Mouse (Mus musculus) kidney, postnatal 0 days (tissue): Measurements from ENCODE around the gene Bpifa1. TPM values are rescaled to one million over a fixed set of nuclear protein-coding genes. Genes with fewer than 3 reads are reported as not detected.

Source experiments
- ATAC-seq: fragments of 200-750 bp; cut with Nextera tagmentation; replicated peaks from 2 replicates; pipeline ENCODE4 v1.8.0; 2017; ENCODE audit warnings: low read depth, moderate number of reproducible peaks, moderate TSS enrichment, moderate library complexity; ENCODE audit not compliant: low FRiP score
- DNase-seq: peaks from one replicate; pipeline ENCODE4 v3.0.0-alpha.2; 2016; ENCODE audit warnings: low spot score
- H3K27ac ChIP-seq: fragments of 300-500 bp; sonication (generic); 2 replicates; pipeline ENCODE4 v1.5.1; 2014; ENCODE audit warnings: mild to moderate bottlenecking
- H3K27me3 ChIP-seq: fragments of 300-500 bp; sonication (generic); 2 replicates; pipeline ENCODE4 v1.6.1; 2014; ENCODE audit warnings: low read length, mixed read lengths; ENCODE audit not compliant: insufficient read depth
- H3K36me3 ChIP-seq: fragments of 300-500 bp; sonication (generic); 2 replicates; pipeline ENCODE4 v1.6.1; 2014; ENCODE audit warnings: low read length, mixed read lengths; ENCODE audit not compliant: insufficient read depth
- H3K4me1 ChIP-seq: fragments of 300-500 bp; sonication (generic); replicated peaks from 2 replicates; pipeline ENCODE4 v1.6.1; 2014; ENCODE audit warnings: antibody characterized with exemption, low read length, mixed read lengths; ENCODE audit not compliant: insufficient read depth
- H3K4me2 ChIP-seq: fragments of 300-500 bp; sonication (generic); 2 replicates; pipeline ENCODE4 v1.6.1; 2014; ENCODE audit warnings: mild to moderate bottlenecking, low read length, moderate library complexity, mixed read lengths
- H3K4me3 ChIP-seq: fragments of 300-500 bp; sonication (generic); replicated peaks from 2 replicates; pipeline ENCODE4 v1.5.1; 2014; ENCODE audit warnings: low read depth, low read length
- H3K9ac ChIP-seq: fragments of 300-500 bp; sonication (generic); 2 replicates; pipeline ENCODE4 v1.6.1; 2014; ENCODE audit warnings: low read depth, low read length
- H3K9me3 ChIP-seq: fragments of 300-500 bp; sonication (generic); replicated peaks from 2 replicates; pipeline ENCODE4 v1.6.1; 2016; ENCODE audit warnings: low read length, inconsistent platforms, mixed read lengths
- CTCF ChIP-seq: IDR thresholded peaks from 2 replicates; pipeline ENCODE4 v1.5.1; 2016; ENCODE audit warnings: antibody characterized with exemption, low read depth, mild to moderate bottlenecking, moderate library complexity
- WGBS: fragments of 180-500 bp; shearing (Covaris S2); extraction: QIAGEN DNeasy Blood & Tissue Kit; methylation state at CpG from one replicate; pipeline ENCODE4 v1.1.7; 2014; 5-methylcytosine and 5-hydroxymethylcytosine counted together
- polyA plus RNA-seq: library from polyadenylated mRNA; unstranded; fragments of >200 nt; fragmentation: Nextera tagmentation; extraction: Ambion mirVana; gene quantifications from 2 replicates; pipeline ENCODE4 v1.2.1, GENCODE M21; 2015

The Bpifa1 gene
- polyA plus RNA-seq: not detected in 2 replicates

- Histone ChIP-seq H3K9me3 (no peaks in the 10 kb centered on the region), H3K36me3 (no peaks in the 10 kb centered on the region), H3K4me1 (no peaks in the 10 kb centered on the region), H3K4me3 (no peak within 1 kb of the TSS), H3K27ac (no peak within 1 kb of the TSS), H3K27me3 (no peaks in the 10 kb centered on the region), H3K4me2 (no peak within 1 kb of the TSS), H3K9ac (no peak within 1 kb of the TSS)
- DNase-seq (no peak), ATAC-seq (no peak)
- no peak for TF ChIP-seq CTCF
- WGBS: 77% methylated on average over 4 of the region's 4 CpGs
Measured at GRCm38 (mm10) chr2:154142580-154142979, at the start of gene Bpifa1. Bpifa1 (plus strand) TSS chr2:154142880.

GRCm38 (mm10) chr2:154097734-154098133, 44.9 kb upstream of the Bpifa1 start:
- no peaks in the 10 kb centered on the region for H3K36me3 ChIP-seq
- no peak for ATAC-seq
- peak; percentile 57; the same call in 1 of the 2 replicates for TF ChIP-seq CTCF
- 40% methylated on average over 1 of the region's 1 CpGs for WGBS
- DNase-seq: peak; percentile 15
- H3K9me3 ChIP-seq: no peaks in the 10 kb centered on the region
- no peaks in the 10 kb centered on the region for H3K4me1 ChIP-seq
- no peaks in the 10 kb centered on the region for H3K27me3 ChIP-seq
- no peak overlapping the region for H3K9ac ChIP-seq
- H3K27ac ChIP-seq: no peak overlapping the region
- no peak overlapping the region for H3K4me2 ChIP-seq
- no peak overlapping the region for H3K4me3 ChIP-seq

GRCm38 (mm10) chr2:154117381-154117780, 25.3 kb upstream of the Bpifa1 start:
- Histone ChIP-seq H3K27me3 (no peaks in the 10 kb centered on the region), H3K36me3 (no peaks in the 10 kb centered on the region), H3K4me2 (no peak overlapping the region), H3K4me1 (no peaks in the 10 kb centered on the region), H3K4me3 (no peak overlapping the region), H3K9ac (no peak overlapping the region), H3K9me3 (no peaks in the 10 kb centered on the region), H3K27ac (no peak overlapping the region)
- WGBS: 74% methylated on average over 3 of the region's 3 CpGs
- TF ChIP-seq CTCF: no peak
- DNase-seq: no peak
- ATAC-seq: no peak

- no peaks in the 10 kb centered on the region for H3K27me3 ChIP-seq
- H3K4me2 ChIP-seq: no peak within 1 kb of the TSS
- no peak within 1 kb of the TSS for H3K27ac ChIP-seq
- H3K9me3 ChIP-seq: no peaks in the 10 kb centered on the region
- no peak within 1 kb of the TSS for H3K4me3 ChIP-seq
- DNase-seq (no peak), ATAC-seq (no peak)
- WGBS: 71% methylated on average over 2 of the region's 2 CpGs
- TF ChIP-seq CTCF: no peak
- no peak within 1 kb of the TSS for H3K9ac ChIP-seq
- no peaks in the 10 kb centered on the region for H3K4me1 ChIP-seq
- H3K36me3 ChIP-seq: no peaks in the 10 kb centered on the region
Measured at GRCm38 (mm10) chr2:154130120-154130519, 12.6 kb upstream of the Bpifa1 start, which contains the start of gene Bpifa3. Bpifa3 (plus strand) TSS chr2:154130336.

- DNase-seq (no peak), ATAC-seq (no peak)
- 78% methylated on average over 3 of the region's 3 CpGs for WGBS
- H3K27me3 ChIP-seq: no peaks in the 10 kb centered on the region
- no peak overlapping the region for H3K9ac ChIP-seq
- no peak overlapping the region for H3K4me2 ChIP-seq
- H3K36me3 ChIP-seq: no peaks in the 10 kb centered on the region
- H3K4me1 ChIP-seq: no peaks in the 10 kb centered on the region
- no peak overlapping the region for H3K4me3 ChIP-seq
- no peaks in the 10 kb centered on the region for H3K9me3 ChIP-seq
- TF ChIP-seq CTCF: no peak
- H3K27ac ChIP-seq: no peak overlapping the region
Measured at GRCm38 (mm10) chr2:154143735-154144134, 1.1 kb downstream of the Bpifa1 start.

- Histone ChIP-seq H3K4me3 (no peak overlapping the region), H3K27ac (no peak overlapping the region), H3K27me3 (no peaks in the 10 kb centered on the region), H3K36me3 (no peaks in the 10 kb centered on the region), H3K4me1 (no peaks in the 10 kb centered on the region), H3K9me3 (no peaks in the 10 kb centered on the region), H3K4me2 (no peak overlapping the region), H3K9ac (no peak overlapping the region)
- 80% methylated on average over 4 of the region's 4 CpGs for WGBS
- ATAC-seq (no peak), DNase-seq (no peak)
- no peak for TF ChIP-seq CTCF
Measured at GRCm38 (mm10) chr2:154147496-154147895, 4.8 kb downstream of the Bpifa1 start.

GRCm38 (mm10) chr2:154158433-154158832, 15.8 kb downstream of the Bpifa1 start:
- ATAC-seq: no peak
- H3K4me3 ChIP-seq: no peak overlapping the region
- H3K36me3 ChIP-seq: no peaks in the 10 kb centered on the region
- H3K9ac ChIP-seq: no peak overlapping the region
- H3K4me1 ChIP-seq: no peaks in the 10 kb centered on the region
- no peak overlapping the region for H3K4me2 ChIP-seq
- no peak overlapping the region for H3K27ac ChIP-seq
- 42% methylated on average over 3 of the region's 3 CpGs for WGBS
- DNase-seq: peak; percentile 50
- peak; percentile 75 for TF ChIP-seq CTCF
- no peaks in the 10 kb centered on the region for H3K9me3 ChIP-seq
- H3K27me3 ChIP-seq: no peaks in the 10 kb centered on the region
